Mouse (Mus musculus) myocyte (in vitro differentiated cells): ENCODE data around the gene Stk17b.

Experiments used
- CEBPB ChIP-seq: IDR thresholded peaks from 2 replicates; pipeline ENCODE4 v1.6.1; 2011; ENCODE audit warnings: mild to moderate bottlenecking, moderate library complexity; ENCODE audit not compliant: poor library complexity, insufficient read depth, severe bottlenecking
- E2F4 ChIP-seq: IDR thresholded peaks from one replicate; pipeline ENCODE4 v1.6.1; 2011; ENCODE audit warnings: mild to moderate bottlenecking, control low read depth, moderate library complexity; ENCODE audit not compliant: insufficient read depth
- MYOD1 ChIP-seq, 3 experiments: IDR thresholded peaks; one replicate each; pipeline ENCODE4 v1.6.1; 2011; ENCODE audit warnings: control low read depth in 2 of 3, low read depth in 2 of 3, mild to moderate bottlenecking in 2 of 3, moderate library complexity in 1 of 3; ENCODE audit not compliant: insufficient read length in 2 of 3, control insufficient read depth in 1 of 3
- MYOG ChIP-seq, 3 experiments: IDR thresholded peaks; one replicate each; pipeline ENCODE4 v1.6.1; 2011; ENCODE audit warnings: control low read depth in 2 of 3, low read depth in 2 of 3, mild to moderate bottlenecking in 2 of 3; ENCODE audit not compliant: insufficient read length in 2 of 3, control insufficient read depth in 1 of 3, insufficient read depth in 1 of 3
- POLR2A ChIP-seq: IDR thresholded peaks from one replicate; pipeline ENCODE4 v1.6.1; 2011; ENCODE audit warnings: low read depth, mild to moderate bottlenecking, control low read depth, moderate library complexity; ENCODE audit not compliant: insufficient read length
- POLR2AphosphoS2 ChIP-seq: IDR thresholded peaks from one replicate; pipeline ENCODE4 v1.6.1; 2011; ENCODE audit warnings: low read depth, control low read depth; ENCODE audit not compliant: insufficient read length
- REST ChIP-seq: IDR thresholded peaks from one replicate; pipeline ENCODE4 v1.6.1; 2011; ENCODE audit warnings: mild to moderate bottlenecking, control low read depth, moderate library complexity; ENCODE audit not compliant: insufficient read depth, insufficient read length
- SRF ChIP-seq: IDR thresholded peaks from one replicate; pipeline ENCODE4 v1.6.1; 2011; ENCODE audit warnings: low read depth; ENCODE audit not compliant: control insufficient read depth, insufficient read length
- TCF12 ChIP-seq: IDR thresholded peaks from one replicate; pipeline ENCODE4 v1.6.1; 2011; ENCODE audit warnings: mild to moderate bottlenecking, control low read depth; ENCODE audit not compliant: poor library complexity, insufficient read depth, severe bottlenecking
- USF1 ChIP-seq: IDR thresholded peaks from one replicate; pipeline ENCODE4 v1.6.1; 2011; ENCODE audit warnings: low read depth, mild to moderate bottlenecking, control low read depth, moderate library complexity

DNA sequence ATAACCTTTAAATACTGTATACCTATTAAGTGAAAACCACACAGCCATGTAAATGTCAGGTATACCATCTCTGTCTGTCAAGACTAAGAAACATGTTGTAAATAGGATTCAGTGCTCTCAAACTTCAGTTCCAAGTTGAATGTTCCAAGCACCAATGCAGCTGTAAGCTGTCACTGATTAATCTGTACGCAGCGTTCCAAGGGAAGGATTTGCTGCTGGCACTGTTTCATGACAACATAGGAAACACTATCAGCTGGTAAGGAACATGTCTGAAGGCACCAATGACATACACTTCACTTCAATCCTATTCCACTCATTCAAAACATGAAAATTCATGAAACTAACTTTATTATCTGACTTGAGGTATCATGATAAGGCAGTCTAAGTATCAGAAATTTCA is 18.9 kb downstream of the Stk17b start:
- TF ChIP-seq USF1 (no peak), POLR2A (no peak), CEBPB (no peak), MYOD1 (IDR thresholded peaks at IDR 0.05; ENCODE audit: control insufficient read depth in 1 of 3, insufficient read length in 2 of 3, low read depth in 2 of 3) (no peak), E2F4 (no peak), POLR2AphosphoS2 (no peak), MYOG (IDR thresholded peaks at IDR 0.05; ENCODE audit: control insufficient read depth in 1 of 3, insufficient read depth in 1 of 3, insufficient read length in 2 of 3, low read depth in 2 of 3) (no peak), REST (no peak), TCF12 (no peak), SRF (no peak)
